Mouse (Mus musculus) cortical plate, adult 2 months (tissue): Measurements from ENCODE around the gene Gpc5. TPM values are rescaled to one million over a fixed set of nuclear protein-coding genes. Genes with fewer than 3 reads are reported as not detected.

Experiments
- H3K27ac ChIP-seq: fragments of 200-500 bp; 2 replicates; pipeline ENCODE4 v1.5.1; 2012; ENCODE audit warnings: low read length, control low read depth, inconsistent platforms; ENCODE audit not compliant: insufficient read depth
- H3K4me1 ChIP-seq: fragments of 200-500 bp; 2 replicates; pipeline ENCODE4 v1.6.1; 2011; ENCODE audit warnings: low read length; ENCODE audit not compliant: control insufficient read depth, insufficient read depth
- H3K4me3 ChIP-seq: fragments of 200-500 bp; 2 replicates; pipeline ENCODE4 v1.5.1; 2011; ENCODE audit warnings: mild to moderate bottlenecking, low read length, control low read depth; ENCODE audit not compliant: insufficient read depth
- CTCF ChIP-seq: fragments of 200-500 bp; IDR thresholded peaks from 2 replicates; pipeline ENCODE4 v1.5.1; 2011; ENCODE audit warnings: mild to moderate bottlenecking, control low read depth, low read length; ENCODE audit not compliant: insufficient read depth; ENCODE audit errors: extremely low read depth
- POLR2A ChIP-seq: fragments of 200-500 bp; IDR thresholded peaks from 2 replicates; pipeline ENCODE4 v1.6.1; 2011; ENCODE audit warnings: mild to moderate bottlenecking, low read length, control low read depth; ENCODE audit not compliant: insufficient read depth; ENCODE audit errors: extremely low read depth
- polyA plus RNA-seq: library from polyadenylated mRNA; depleted of rRNA; stranded (reverse); fragments of >200 nt; gene quantifications from 2 replicates; pipeline ENCODE4 v1.2.3, GENCODE M21; 2012

Gpc5 gene
- polyA plus RNA-seq, 1 experiment = 49.6 TPM

- TF ChIP-seq CTCF (no peak), POLR2A (no peak)
These were observed 319.6 kb downstream of the Gpc5 start for GRCm38 (mm10) chr14:115411513-115412174.

GRCm38 (mm10) chr14:115412821-115413220 lies 320.8 kb downstream of the Gpc5 start:
- no peak overlapping the region for H3K27ac ChIP-seq
- no peaks in the 10 kb centered on the region for H3K4me1 ChIP-seq
- no peak for TF ChIP-seq CTCF
- no peak for TF ChIP-seq POLR2A
- no peak overlapping the region for H3K4me3 ChIP-seq

More at GRCm38 (mm10) chr14:115411513-115412174, 319.6 kb downstream of the Gpc5 start:
- Histone ChIP-seq H3K4me1 (no peaks in the 10 kb centered on the region), H3K4me3 (no peak overlapping the region), H3K27ac (no peak overlapping the region)

GRCm38 (mm10) chr14:115413429-115413828 lies 321.4 kb downstream of the Gpc5 start:
- Histone ChIP-seq H3K27ac (no peak overlapping the region), H3K4me1 (no peaks in the 10 kb centered on the region), H3K4me3 (no peak overlapping the region)
- no peak for TF ChIP-seq CTCF
- no peak for TF ChIP-seq POLR2A

GRCm38 (mm10) chr14:115414545-115414944 lies 322.5 kb downstream of the Gpc5 start:
- Histone ChIP-seq H3K4me3 (no peak overlapping the region), H3K4me1 (no peaks in the 10 kb centered on the region), H3K27ac (no peak overlapping the region)
- no peak for TF ChIP-seq POLR2A
- TF ChIP-seq CTCF = no peak

- H3K27ac ChIP-seq = no peak overlapping the region
- H3K4me3 ChIP-seq = no peak overlapping the region
- no peaks in the 10 kb centered on the region for H3K4me1 ChIP-seq
- TF ChIP-seq CTCF = no peak
- TF ChIP-seq POLR2A = no peak
These were observed 340.0 kb downstream of the Gpc5 start for GRCm38 (mm10) chr14:115431967-115432366.

- H3K4me3 ChIP-seq = no peak overlapping the region
- no peak overlapping the region for H3K27ac ChIP-seq
- no peaks in the 10 kb centered on the region for H3K4me1 ChIP-seq
- TF ChIP-seq POLR2A (no peak), CTCF (no peak)
These were observed 340.4 kb downstream of the Gpc5 start for GRCm38 (mm10) chr14:115432368-115432767.

GRCm38 (mm10) chr14:115436617-115437016 lies 344.6 kb downstream of the Gpc5 start:
- no peak overlapping the region for H3K27ac ChIP-seq
- TF ChIP-seq CTCF (no peak), POLR2A (no peak)
- H3K4me1 ChIP-seq = no peaks in the 10 kb centered on the region
- no peak overlapping the region for H3K4me3 ChIP-seq

GRCm38 (mm10) chr14:115444789-115445770 lies 353.1 kb downstream of the Gpc5 start:
- H3K4me1 ChIP-seq = peaks cover 1% of the 10 kb centered on the region; the same call in 1 of the 2 replicates
- H3K27ac ChIP-seq = no peak overlapping the region; the same call in 1 of the 2 replicates
- TF ChIP-seq CTCF = no peak
- no peak for TF ChIP-seq POLR2A
- no peak overlapping the region for H3K4me3 ChIP-seq

- peak; percentile 61 for TF ChIP-seq CTCF
- TF ChIP-seq POLR2A = no peak
- no peak overlapping the region for H3K4me3 ChIP-seq
- H3K27ac ChIP-seq = no peak overlapping the region
- H3K4me1 ChIP-seq = no peaks in the 10 kb centered on the region
These were observed 358.9 kb downstream of the Gpc5 start for GRCm38 (mm10) chr14:115450938-115451337.

- no peaks in the 10 kb centered on the region for H3K4me1 ChIP-seq
- H3K27ac ChIP-seq = no peak overlapping the region
- TF ChIP-seq CTCF (0 out of 2 replicates have a peak, but pooled peaks have one; percentile 30), POLR2A (no peak)
- no peak overlapping the region for H3K4me3 ChIP-seq
These were observed 375.9 kb downstream of the Gpc5 start for GRCm38 (mm10) chr14:115467960-115468359.
